Mouse (Mus musculus) erythroblast, adult 5-6 weeks (primary cell): ENCODE measurements around the gene Tmem151a. TPM values are rescaled to one million over a fixed set of nuclear protein-coding genes. Genes with fewer than 3 reads are reported as not detected.

Experiments
- ATAC-seq: replicated peaks from 2 replicates; pipeline ENCODE4 v1.8.0; 2016; ENCODE audit warnings: moderate number of reproducible peaks, mild to moderate bottlenecking, moderate TSS enrichment, inconsistent platforms; ENCODE audit not compliant: poor library complexity, low FRiP score, severe bottlenecking
- total RNA-seq, 2 experiments: library from RNA; stranded (forward) in 1 of 2; stranded (reverse) in 1 of 2; fragments of 150-400 nt in 1 of 2; fragments of 200-764, 138-1000 nt in 1 of 2; gene quantifications; 2 replicates each; pipeline versions ENCODE4 v1.2.3 to v1.2.4; 2015 to 2017; ENCODE audit warnings: low replicate concordance in 2 of 2

Gene Tmem151a
- total RNA-seq, 2 experiments from 2014 or later: not detected

DNA sequence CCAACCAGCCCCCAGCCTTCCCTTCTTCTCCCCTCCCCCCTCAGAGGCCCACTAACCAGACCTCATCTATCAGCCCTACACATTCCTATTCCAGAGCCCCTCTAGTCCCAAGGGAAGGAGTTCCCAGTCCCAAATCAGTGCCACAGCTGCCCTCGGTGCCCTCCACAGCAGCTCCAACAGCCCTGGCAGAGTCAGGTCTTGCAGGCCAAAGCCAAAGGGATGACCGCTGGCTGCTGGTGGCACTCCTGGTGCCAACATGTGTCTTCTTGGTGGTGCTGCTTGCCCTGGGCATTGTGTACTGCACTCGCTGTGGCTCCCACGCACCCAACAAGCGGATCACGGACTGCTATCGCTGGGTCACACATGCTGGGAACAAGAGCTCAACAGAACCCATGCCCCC, 15.4 kb downstream of the Tmem151a start:
- no peak for ATAC-seq

DNA sequence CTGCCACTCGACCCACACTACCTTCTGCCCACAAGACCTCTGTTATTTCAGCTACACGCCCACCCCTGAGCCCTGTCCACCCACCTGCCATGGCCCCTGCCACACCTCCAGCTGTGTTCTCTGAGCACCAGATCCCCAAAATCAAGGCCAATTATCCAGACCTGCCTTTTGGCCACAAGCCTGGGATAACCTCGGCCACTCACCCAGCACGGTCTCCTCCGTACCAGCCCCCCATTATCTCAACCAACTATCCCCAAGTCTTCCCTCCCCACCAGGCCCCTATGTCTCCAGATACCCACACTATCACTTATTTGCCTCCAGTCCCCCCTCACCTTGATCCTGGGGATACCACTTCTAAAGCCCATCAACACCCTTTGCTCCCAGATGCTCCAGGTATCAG, 15.8 kb downstream of the Tmem151a start:
- ATAC-seq: no peak

DNA sequence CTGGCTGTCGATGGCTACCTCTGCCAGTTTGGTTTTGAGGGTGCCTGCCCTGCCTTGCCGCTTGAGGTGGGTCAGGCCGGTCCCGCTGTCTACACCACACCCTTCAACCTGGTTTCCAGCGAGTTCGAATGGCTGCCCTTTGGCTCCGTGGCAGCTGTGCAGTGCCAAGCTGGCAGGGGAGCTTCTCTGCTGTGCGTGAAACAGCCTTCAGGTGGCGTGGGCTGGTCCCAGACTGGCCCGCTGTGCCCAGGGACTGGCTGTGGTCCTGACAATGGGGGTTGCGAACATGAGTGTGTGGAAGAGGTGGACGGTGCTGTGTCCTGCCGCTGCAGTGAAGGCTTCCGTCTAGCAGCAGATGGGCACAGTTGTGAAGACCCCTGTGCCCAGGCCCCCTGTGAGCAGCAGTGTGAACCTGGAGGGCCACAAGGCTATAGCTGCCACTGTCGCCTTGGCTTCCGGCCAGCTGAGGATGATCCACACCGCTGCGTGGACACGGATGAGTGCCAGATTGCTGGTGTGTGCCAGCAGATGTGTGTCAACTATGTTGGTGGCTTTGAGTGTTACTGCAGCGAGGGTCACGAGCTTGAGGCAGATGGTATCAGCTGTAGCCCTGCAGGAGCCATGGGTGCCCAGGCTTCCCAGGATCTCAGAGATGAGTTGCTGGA, 16.6 kb downstream of the Tmem151a start:
- ATAC-seq: no peak

DNA sequence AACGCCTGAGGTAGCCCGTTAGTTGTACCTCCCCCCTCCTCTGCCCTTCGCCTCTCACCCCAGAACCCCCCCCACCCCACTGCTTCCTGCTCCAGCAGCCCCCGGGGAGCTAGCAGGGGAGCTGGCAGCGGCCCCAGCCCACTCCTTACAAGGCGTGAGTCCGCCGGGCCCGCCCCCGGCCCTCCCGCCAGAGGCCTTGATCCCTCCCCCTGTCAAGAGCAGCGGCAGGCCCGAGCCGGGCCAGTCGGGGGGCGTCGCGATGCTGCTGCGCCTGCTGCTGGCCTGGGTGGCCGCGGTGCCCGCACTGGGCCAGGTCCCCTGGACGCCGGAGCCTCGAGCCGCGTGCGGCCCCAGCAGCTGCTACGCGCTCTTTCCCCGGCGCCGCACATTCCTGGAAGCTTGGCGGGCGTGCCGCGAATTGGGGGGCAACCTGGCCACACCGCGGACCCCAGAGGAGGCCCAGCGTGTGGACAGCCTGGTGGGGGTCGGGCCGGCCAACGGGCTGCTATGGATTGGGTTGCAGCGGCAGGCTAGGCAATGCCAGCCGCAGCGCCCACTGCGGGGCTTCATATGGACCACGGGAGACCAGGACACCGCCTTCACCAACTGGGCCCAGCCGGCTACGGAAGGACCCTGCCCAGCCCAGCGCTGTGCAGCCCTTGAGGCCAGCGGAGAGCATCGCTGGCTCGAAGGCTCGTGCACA, 17.3 kb downstream of the Tmem151a start, which contains the start of gene Cd248:
Gene Cd248 (plus strand): TSS at position 212 of the 703 bp plus-strand sequence.
- ATAC-seq: no peak

DNA sequence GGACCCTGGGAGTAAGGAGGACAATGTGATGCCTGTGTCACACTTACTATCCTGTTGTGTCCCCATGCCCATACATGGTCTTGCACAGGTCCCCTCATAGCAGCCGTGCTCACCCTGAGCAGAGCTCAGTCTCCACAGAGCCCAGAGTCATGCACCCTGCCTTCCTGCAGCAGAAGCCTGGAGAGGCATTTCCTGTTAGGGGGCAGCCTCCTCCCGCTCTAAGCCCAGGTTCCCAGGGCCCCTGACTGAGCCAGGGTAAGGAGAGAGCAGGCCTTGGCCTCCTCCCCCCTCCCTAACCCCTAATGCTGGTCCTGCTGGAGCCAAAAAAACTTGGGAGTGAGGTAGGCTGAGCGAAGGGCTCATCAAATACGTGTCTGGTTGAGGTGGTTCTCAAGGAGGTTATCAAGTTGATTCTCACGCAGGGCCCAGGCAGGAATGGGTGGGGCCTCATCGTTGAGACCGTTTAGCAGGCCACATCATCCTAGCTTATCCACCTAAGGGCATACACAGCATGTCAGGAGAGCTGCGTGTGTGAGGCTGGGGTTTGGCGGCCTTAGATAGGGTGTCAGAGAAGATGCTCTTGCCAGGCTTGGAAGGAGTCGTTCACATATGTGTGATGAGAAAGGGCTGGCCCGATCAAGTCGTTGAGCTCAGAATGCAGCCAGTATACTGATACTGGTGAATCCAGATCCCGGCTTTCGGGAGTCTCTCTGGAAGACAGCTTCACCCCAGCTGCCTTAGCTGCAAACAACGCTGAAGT, 18.1 kb downstream of the Tmem151a start:
- ATAC-seq: peak; percentile 64

DNA sequence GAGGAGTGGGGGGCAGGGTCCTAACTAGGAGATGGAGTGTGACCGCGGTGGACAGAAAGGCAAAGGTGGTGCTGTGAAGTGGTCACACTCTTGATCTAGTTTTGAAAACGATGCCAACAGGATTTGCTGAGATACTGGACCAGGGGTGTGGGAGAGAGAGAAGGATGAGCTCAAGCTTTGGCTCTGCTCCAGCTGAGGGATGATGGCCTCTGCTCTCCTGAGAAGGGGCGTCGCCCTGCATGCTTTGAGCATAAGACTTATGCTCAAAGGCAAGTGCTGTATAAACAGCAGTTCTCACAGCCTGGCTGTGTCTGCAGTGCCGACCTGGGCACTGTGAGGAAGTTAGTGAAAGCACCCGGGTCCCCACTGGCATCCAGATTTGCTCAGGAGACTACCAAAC, 20.2 kb downstream of the Tmem151a start:
- ATAC-seq: no peak

DNA sequence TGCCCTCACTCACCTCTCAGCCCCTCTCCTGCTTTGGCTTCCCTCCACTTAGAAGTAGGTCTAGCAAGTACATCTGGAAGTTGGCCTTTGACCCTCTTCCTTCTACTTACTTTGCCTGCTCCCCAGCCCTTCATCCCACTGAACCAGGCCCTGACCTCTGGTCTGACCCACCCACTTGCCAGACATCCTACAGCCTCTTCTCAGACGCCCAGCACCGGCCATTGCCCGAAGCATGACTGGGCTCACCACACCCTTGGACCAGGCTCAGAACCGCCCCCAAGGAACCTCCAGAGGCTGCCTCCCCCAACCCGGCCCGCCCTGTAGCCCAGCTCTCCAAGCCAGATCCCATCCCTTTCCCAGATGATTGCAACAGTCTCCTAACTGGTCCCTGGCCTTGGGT, 22.9 kb downstream of the Tmem151a start:
- no peak for ATAC-seq

DNA sequence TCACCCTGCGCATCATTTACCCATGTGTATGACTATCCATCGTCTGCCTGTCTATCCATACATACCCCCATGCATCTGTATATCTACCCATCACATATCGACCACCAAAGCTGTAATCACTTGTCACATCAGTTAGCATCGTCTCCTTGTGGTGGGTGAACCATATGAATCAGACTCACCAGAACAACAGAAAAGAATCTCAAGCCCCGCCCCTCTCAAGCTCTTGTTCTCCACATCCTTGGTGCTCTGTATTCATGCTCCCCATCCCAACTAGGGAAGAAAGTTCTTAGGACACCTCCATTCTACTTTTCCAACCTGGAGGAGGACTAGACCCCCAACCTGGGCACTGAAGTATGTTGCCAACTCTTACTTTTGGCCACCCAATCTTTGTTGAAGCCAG, 23.3 kb downstream of the Tmem151a start:
- no peak for ATAC-seq

DNA sequence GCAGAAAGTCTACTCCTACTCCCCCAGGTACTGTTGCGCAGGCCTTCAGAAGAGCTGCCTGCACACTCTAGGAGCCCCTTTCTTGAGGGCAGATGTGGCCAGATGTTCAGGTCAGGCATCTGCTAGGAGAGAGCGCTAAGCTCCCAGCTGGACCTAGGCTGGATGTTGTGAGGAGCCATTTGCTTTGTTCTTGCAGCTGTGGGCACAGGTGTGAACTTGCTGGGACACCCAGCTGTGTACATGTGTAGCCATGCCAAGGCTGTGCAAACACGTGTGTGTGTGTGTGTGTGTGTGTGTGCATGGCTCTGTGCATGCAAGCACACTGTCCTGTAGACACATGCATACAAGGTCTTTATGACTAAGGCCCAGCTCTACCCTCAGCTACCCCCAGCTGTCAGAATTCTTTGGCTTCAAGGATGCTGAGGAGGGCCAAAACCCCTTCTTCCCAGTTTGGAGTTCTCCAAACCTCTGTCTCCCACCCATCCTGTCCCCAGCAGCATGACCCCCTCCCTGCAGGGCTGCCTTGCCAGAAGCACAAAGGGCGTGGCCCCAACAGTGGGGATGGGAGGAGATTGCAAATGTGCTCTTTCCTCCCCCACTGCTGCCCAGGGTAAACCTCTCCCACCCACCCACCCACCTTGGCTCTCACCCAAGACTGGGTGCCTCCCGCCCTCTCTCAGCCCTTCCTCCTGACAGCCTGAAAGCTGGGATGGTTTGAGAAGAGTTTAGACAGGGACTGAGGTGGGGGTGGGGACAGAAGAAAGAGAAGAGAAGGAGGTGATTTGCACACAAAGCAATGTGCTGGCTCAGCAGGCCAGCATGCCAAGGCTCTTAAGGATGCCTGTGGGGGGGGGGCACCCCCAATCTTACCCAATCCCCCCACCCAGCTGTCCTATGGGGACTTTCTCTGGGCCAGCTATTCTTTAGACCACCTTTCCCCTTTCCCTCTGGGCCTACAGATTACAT, 24.7 kb downstream of the Tmem151a start:
- ATAC-seq: no peak

DNA sequence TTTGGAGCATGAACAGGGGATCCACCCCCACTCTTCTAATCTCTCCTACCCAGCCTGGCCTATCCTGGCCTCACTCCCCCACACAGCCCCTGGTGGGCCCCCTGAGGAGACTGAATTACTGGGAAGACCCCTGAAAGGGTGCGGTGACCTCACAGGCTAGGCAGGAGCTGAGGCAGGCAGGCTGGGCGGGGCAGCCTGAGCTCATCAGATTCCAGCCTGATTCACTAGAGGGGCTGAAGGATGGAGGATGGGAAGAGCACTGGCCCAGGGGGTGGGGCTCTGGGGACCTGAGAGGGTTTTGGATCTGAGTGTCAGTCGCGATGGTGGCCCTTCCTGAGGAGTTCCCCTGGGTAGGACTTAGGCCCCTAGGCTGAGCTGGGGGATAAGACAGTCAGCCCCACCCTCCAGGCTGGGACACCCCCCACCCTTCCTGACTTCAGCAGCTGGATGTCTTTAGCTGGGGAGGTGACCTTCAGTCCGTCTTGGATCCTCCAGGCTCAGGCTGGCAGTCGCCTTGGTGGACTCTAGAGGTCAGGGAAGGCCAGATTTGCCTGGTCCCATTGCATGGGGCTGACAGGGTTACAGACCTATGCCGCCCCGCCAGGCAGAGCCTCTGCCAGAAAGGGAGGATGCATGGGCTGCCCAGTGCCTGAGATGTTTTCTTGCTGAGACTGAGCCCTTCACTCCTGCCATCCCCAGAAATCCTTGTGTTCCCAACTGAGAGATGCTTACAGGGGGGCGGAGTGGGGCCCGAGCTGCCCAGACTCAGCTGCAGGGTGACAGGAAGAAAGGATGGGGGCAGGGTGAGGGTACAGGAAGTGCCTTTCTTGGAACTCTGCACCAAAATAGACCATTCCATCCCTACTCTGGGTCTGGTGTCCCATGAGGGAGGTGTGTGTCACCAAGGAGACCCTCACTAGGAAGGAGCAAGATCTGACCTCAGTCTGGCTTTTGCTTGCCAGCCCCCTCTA, 26.2 kb downstream of the Tmem151a start:
- ATAC-seq: no peak

DNA sequence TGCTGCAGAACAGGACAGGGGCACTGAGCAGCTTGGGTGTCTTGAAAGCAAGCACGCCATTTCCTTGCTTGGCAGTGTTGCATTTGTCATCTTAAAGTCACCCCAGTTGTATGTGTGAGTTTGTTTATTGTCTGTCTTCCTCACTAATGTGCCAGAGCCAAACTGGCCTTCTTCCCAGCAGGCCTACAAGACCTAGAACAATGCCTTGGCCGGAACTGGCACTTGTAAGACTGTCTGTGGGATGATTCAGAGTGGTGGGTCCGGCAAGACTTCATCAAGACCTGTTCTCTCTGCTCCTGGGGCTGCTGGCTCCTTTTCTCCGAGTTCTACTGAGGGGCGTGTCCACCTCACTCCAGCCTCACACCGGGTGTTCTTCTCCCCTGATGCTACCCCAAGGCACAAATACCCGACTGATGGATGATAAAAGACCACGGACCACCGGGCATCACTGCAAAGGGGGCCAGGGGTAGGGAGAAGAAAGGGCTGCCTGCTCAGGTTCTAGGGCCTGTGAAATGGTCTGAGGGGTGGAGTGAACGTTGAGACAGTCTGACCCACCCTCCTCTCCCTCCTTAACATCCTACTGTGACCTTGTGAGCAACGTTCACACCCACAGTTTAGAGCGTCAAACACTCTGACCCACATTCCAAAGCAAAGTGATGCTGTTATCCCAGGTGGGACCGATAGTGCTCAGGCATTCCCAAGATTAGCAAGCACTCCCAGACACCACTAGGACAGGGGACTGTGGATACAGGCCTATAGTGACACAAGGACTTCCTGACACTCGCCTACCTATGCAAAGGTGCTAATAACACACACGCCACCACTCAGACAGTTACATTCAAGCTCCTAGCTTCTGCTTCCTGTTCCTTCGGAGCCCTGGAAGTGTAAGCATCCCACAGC, 27.2 kb downstream of the Tmem151a start:
- no peak for ATAC-seq

DNA sequence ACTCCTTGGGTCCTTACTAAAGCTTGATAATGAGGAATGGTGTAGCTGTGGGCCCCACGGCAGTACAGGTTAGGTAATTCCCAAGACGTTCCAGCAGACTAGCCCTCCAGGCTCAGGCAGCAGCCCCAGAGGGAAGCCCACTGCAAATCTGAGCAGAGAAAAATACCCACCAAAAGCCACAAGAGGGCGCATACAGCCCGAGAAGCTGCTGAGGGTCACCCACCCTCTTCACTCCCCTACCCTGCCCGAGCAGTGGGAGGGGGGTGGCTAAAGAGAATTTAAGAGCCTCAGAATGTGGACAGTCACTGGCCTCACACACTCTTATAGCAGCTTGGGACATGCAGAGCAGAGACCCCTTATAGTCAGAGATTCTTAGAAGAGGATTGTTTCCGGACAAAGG, 29.1 kb downstream of the Tmem151a start:
- ATAC-seq: 0 out of 2 replicates have a peak, but pooled peaks have one; percentile 34

DNA sequence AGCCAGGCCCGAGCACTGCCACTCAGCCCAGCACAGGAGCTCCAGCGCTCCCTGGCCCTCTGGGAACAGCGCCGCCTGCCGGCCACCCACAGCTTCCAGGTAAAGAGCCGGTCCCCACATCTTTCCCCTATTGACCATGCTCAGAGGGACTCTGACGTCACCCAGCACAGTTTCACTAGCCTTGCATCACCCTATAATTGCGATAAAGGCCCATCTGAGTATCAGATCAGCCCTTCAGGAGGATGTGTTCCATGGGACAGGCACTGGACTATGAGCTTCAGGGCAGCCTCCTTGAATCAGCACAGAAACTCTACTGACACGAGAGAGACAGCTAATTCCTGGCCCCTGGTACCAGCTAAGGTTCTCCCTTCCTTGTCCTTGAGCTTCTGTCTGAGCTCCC, 31.4 kb downstream of the Tmem151a start:
- ATAC-seq: 0 out of 2 replicates have a peak, but pooled peaks have one; percentile 57

DNA sequence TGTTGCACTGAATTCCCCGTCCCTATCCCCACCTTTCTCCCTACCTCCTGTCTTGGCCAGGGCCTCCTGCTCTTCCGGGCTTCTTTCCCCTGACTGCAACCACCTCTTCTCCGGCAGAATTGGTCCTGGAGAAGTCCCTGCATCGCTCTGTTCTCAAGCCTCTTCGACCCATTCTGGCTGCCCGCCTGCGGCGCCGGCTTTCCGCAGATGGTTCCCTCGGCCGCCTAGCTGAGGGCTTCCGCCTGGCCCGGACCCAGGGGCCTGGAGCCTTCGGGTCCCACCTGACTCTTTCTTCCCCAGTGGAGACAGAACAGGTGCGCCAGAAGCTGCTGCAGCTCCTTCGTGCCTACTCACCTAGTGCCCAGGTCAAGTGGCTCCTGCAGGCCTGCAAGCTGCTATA, 32.5 kb downstream of the Tmem151a start:
- no peak for ATAC-seq

DNA sequence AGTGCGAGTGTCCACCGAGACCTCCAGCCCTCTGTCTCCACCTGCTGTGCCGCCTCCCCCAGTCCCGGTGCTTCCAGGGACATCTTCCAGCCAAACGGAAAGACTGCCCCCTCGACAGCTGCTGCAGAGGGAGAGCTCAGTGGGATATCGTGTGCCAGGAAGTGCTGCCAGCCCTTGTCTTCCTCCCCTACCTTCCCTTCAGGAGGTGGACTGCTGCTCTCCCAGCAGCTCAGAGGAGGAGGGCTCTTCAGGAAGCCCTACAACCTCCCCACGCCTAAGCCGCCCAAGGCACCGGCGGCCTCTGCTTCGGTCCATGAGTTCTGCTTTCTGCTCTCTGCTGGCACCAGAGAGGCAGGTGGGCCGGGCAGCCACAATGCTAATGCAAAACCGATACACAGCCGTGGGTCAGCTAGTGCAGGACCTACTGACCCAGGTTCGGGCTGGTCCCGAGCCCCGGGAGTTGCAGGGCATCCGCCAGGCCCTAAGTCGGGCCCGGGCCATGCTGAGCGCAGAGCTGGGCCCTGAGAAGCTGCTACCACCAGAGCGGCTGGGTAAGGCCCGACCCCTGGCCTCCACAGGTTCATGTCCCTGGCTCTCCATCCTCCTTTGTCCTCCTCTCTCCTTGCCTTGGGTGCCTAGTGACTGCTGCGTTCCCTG, 33.0 kb downstream of the Tmem151a start:
- ATAC-seq: no peak

DNA sequence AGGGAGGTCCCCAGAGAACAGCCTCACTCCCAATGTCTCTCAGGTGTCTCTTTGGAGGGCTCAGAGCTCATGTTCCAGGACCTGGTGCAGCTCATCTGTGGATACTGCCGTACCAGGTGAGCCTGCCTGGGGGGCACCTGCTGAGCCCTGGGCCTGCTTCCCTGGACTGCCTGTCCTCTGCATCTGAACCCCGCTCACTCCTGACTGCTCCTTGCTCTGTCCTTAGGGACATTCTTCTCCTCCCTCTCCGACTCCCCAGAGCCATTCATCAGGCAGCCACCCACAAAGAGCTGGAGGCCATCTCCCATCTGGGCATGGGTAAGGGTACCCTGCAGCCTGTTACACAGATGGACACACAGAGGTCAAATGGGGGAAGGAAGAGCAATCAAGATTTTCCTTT, 33.8 kb downstream of the Tmem151a start:
- ATAC-seq: no peak

DNA sequence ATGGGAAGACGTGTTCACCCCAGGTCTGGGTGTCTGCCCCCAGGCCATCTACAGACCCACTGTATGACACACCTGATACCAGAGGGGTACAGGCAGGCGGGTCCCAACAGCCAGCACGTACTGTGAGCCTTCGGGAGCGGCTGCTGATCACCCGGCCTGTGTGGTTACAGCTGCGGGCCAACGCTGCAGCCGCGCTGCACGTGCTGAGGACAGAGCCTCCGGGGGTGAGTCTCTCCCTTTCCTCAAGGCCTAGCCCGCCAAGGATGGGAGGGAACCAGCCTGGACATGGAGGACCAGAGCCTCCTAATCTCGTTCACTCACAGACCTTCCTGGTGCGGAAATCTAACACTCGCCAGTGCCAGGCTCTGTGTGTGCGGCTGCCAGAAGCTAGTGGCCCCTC, 34.3 kb downstream of the Tmem151a start:
- no peak for ATAC-seq
